Mouse (Mus musculus): ENCODE results near the gene Nelfa. TPM values are rescaled to one million over a fixed set of nuclear protein-coding genes. Genes with fewer than 3 reads are reported as not detected.
A peak's percentile ranks its signal among the peaks of the same experiment; 100 is the strongest.
"Not testable (repeated sequence)": the region's sequence is repeated elsewhere in the genome, so short reads cannot be mapped to it uniquely, and the experiment has no call there.

Gene Nelfa
- polyA plus RNA-seq, 1 experiment from 2014 or later: 38.5 TPM

- not testable (repeated sequence) for H3K9ac ChIP-seq; ATAC-seq (ENCODE audit: low read depth); H3K4me2 ChIP-seq; H3K4me3 ChIP-seq; H3K27ac ChIP-seq (replicated peaks); H3K9me3 ChIP-seq; H3K27me3 ChIP-seq; H3K4me1 ChIP-seq (replicated peaks)
- peaks cover 64% of the 10 kb centered on the region for H3K36me3 ChIP-seq
Measured at GRCm38 (mm10) chr5:33915031-33915430, 21.2 kb downstream of the Nelfa start.

GRCm38 (mm10) chr5:33903176-33903575 is 33.0 kb downstream of the Nelfa start:
- no peak for ATAC-seq (ENCODE audit: low read depth)
- Histone ChIP-seq H3K4me3 (no peak overlapping the region), H3K9me3 (no peaks in the 10 kb centered on the region), H3K36me3 (peaks cover 52% of the 10 kb centered on the region), H3K9ac (no peak overlapping the region), H3K4me2 (no peak overlapping the region), H3K4me1 (replicated peaks) (no peaks in the 10 kb centered on the region), H3K27ac (replicated peaks) (no peak overlapping the region), H3K27me3 (no peaks in the 10 kb centered on the region)
- 88% methylated on average over 9 of the region's 9 CpGs for WGBS

- 95% methylated on average over 2 of the region's 2 CpGs for WGBS
- Histone ChIP-seq H3K4me3 (no peak overlapping the region), H3K9ac (no peak overlapping the region), H3K4me1 (replicated peaks) (no peaks in the 10 kb centered on the region), H3K27ac (replicated peaks) (no peak overlapping the region), H3K9me3 (no peaks in the 10 kb centered on the region), H3K4me2 (no peak overlapping the region), H3K36me3 (peaks cover 56% of the 10 kb centered on the region), H3K27me3 (no peaks in the 10 kb centered on the region)
- ATAC-seq (ENCODE audit: low read depth): no peak
Measured at GRCm38 (mm10) chr5:33902696-33903095, 33.5 kb downstream of the Nelfa start.

GRCm38 (mm10) chr5:33901278-33901677 is 34.9 kb downstream of the Nelfa start:
- H3K4me2 ChIP-seq: no peak overlapping the region
- no peak overlapping the region for H3K4me3 ChIP-seq
- peaks cover 70% of the 10 kb centered on the region for H3K36me3 ChIP-seq
- no peak for ATAC-seq (ENCODE audit: low read depth)
- 92% methylated on average over 3 of the region's 3 CpGs for WGBS
- no peaks in the 10 kb centered on the region for H3K4me1 ChIP-seq (replicated peaks)
- H3K9ac ChIP-seq: no peak overlapping the region
- no peaks in the 10 kb centered on the region for H3K9me3 ChIP-seq
- H3K27ac ChIP-seq (replicated peaks): no peak overlapping the region
- no peaks in the 10 kb centered on the region for H3K27me3 ChIP-seq

GRCm38 (mm10) chr5:33900701-33901263 is 35.4 kb downstream of the Nelfa start:
- Histone ChIP-seq H3K36me3 (peaks cover 75% of the 10 kb centered on the region), H3K9me3 (no peaks in the 10 kb centered on the region), H3K4me1 (replicated peaks) (no peaks in the 10 kb centered on the region), H3K27me3 (no peaks in the 10 kb centered on the region), H3K4me2 (no peak overlapping the region), H3K27ac (replicated peaks) (no peak overlapping the region), H3K4me3 (no peak overlapping the region), H3K9ac (no peak overlapping the region)
- ATAC-seq (ENCODE audit: low read depth): no peak
- 98% methylated on average over 9 of the region's 9 CpGs for WGBS

GRCm38 (mm10) chr5:33900101-33900500 is 36.1 kb downstream of the Nelfa start:
- Histone ChIP-seq H3K27ac (replicated peaks) (no peak overlapping the region), H3K4me2 (no peak overlapping the region), H3K9me3 (no peaks in the 10 kb centered on the region), H3K27me3 (no peaks in the 10 kb centered on the region), H3K4me1 (replicated peaks) (no peaks in the 10 kb centered on the region), H3K9ac (no peak overlapping the region), H3K4me3 (no peak overlapping the region), H3K36me3 (peaks cover 82% of the 10 kb centered on the region)
- 87% methylated on average over 3 of the region's 3 CpGs for whole genome bisulfite sequencing
- no peak for ATAC-seq (ENCODE audit: low read depth)

- Histone ChIP-seq H3K27me3 (no peaks in the 10 kb centered on the region), H3K4me3 (no peak overlapping the region), H3K36me3 (peaks cover 90% of the 10 kb centered on the region), H3K9ac (no peak overlapping the region), H3K4me2 (no peak overlapping the region), H3K27ac (replicated peaks) (no peak overlapping the region), H3K4me1 (replicated peaks) (no peaks in the 10 kb centered on the region), H3K9me3 (no peaks in the 10 kb centered on the region)
- no peak for ATAC-seq (ENCODE audit: low read depth)
- WGBS: 89% methylated on average over 3 of the region's 3 CpGs
Measured at GRCm38 (mm10) chr5:33899245-33899644, 37.0 kb downstream of the Nelfa start.

GRCm38 (mm10) chr5:33898671-33899070 is 37.5 kb downstream of the Nelfa start:
- no peaks in the 10 kb centered on the region for H3K9me3 ChIP-seq
- 85% methylated on average over 9 of the region's 9 CpGs for WGBS
- H3K27ac ChIP-seq (replicated peaks): no peak overlapping the region
- no peaks in the 10 kb centered on the region for H3K4me1 ChIP-seq (replicated peaks)
- no peak overlapping the region for H3K4me2 ChIP-seq
- H3K27me3 ChIP-seq: no peaks in the 10 kb centered on the region
- H3K4me3 ChIP-seq: no peak overlapping the region
- 0 out of 2 replicates have a peak, but pooled peaks have one; percentile 32 for ATAC-seq (ENCODE audit: low read depth)
- H3K9ac ChIP-seq: no peak overlapping the region
- peaks cover 96% of the 10 kb centered on the region for H3K36me3 ChIP-seq

GRCm38 (mm10) chr5:33897158-33897557 is 39.1 kb downstream of the Nelfa start:
- H3K4me2 ChIP-seq: no peak overlapping the region
- H3K4me3 ChIP-seq: no peak overlapping the region
- H3K36me3 ChIP-seq: peaks cover 99% of the 10 kb centered on the region
- ATAC-seq (ENCODE audit: low read depth): no peak
- no peaks in the 10 kb centered on the region for H3K27me3 ChIP-seq
- H3K9me3 ChIP-seq: no peaks in the 10 kb centered on the region
- WGBS: 89% methylated on average over 2 of the region's 2 CpGs
- no peak overlapping the region for H3K9ac ChIP-seq
- no peaks in the 10 kb centered on the region for H3K4me1 ChIP-seq (replicated peaks)
- no peak overlapping the region for H3K27ac ChIP-seq (replicated peaks)

GRCm38 (mm10) chr5:33895116-33895515 is 41.1 kb downstream of the Nelfa start:
- no peak overlapping the region for H3K9ac ChIP-seq
- peaks cover 99% of the 10 kb centered on the region for H3K36me3 ChIP-seq
- no peak for ATAC-seq (ENCODE audit: low read depth)
- H3K4me1 ChIP-seq (replicated peaks): no peaks in the 10 kb centered on the region
- no peaks in the 10 kb centered on the region for H3K27me3 ChIP-seq
- WGBS: 91% methylated on average over 9 of the region's 9 CpGs
- H3K4me2 ChIP-seq: no peak overlapping the region
- no peak overlapping the region for H3K4me3 ChIP-seq
- H3K27ac ChIP-seq (replicated peaks): no peak overlapping the region
- no peaks in the 10 kb centered on the region for H3K9me3 ChIP-seq

- no peaks in the 10 kb centered on the region for H3K4me1 ChIP-seq (replicated peaks)
- 95% methylated on average over 6 of the region's 6 CpGs for WGBS
- no peaks in the 10 kb centered on the region for H3K27me3 ChIP-seq
- peaks cover 99% of the 10 kb centered on the region for H3K36me3 ChIP-seq
- no peak overlapping the region for H3K27ac ChIP-seq (replicated peaks)
- no peak overlapping the region for H3K4me3 ChIP-seq
- H3K9me3 ChIP-seq: no peaks in the 10 kb centered on the region
- no peak overlapping the region for H3K4me2 ChIP-seq
- no peak overlapping the region for H3K9ac ChIP-seq
- ATAC-seq (ENCODE audit: low read depth): no peak
Measured at GRCm38 (mm10) chr5:33893406-33893805, 42.8 kb downstream of the Nelfa start.

- H3K9me3 ChIP-seq: no peaks in the 10 kb centered on the region
- no peaks in the 10 kb centered on the region for H3K27me3 ChIP-seq
- H3K9ac ChIP-seq: no peak overlapping the region
- H3K4me1 ChIP-seq (replicated peaks): no peaks in the 10 kb centered on the region
- no peak overlapping the region for H3K4me2 ChIP-seq
- no peak overlapping the region for H3K4me3 ChIP-seq
- no peak for ATAC-seq (ENCODE audit: low read depth)
- no peak overlapping the region for H3K27ac ChIP-seq (replicated peaks)
- H3K36me3 ChIP-seq: peaks cover 88% of the 10 kb centered on the region
- WGBS: 95% methylated on average over 4 of the region's 4 CpGs
Measured at GRCm38 (mm10) chr5:33881118-33881517, 55.1 kb downstream of the Nelfa start.

GRCm38 (mm10) chr5:33875472-33875871 is 60.7 kb downstream of the Nelfa start:
- no peak overlapping the region for H3K27ac ChIP-seq (replicated peaks)
- 92% methylated on average over 1 of the region's 1 CpGs for WGBS
- no peaks in the 10 kb centered on the region for H3K4me1 ChIP-seq (replicated peaks)
- no peak overlapping the region for H3K4me3 ChIP-seq
- no peaks in the 10 kb centered on the region for H3K27me3 ChIP-seq
- ATAC-seq (ENCODE audit: low read depth): no peak
- no peaks in the 10 kb centered on the region for H3K9me3 ChIP-seq
- H3K9ac ChIP-seq: no peak overlapping the region
- H3K36me3 ChIP-seq: peaks cover 68% of the 10 kb centered on the region
- H3K4me2 ChIP-seq: no peak overlapping the region

All from neural tube, embryonic 13.5 days (tissue).